Mouse (Mus musculus) NIH3T3 (cell line): ENCODE results near the gene Abca14.
"Not testable (repeated sequence)": the region's sequence is repeated elsewhere in the genome, so short reads cannot be mapped to it uniquely, and the experiment has no call there.

ENCODE experiments used
- DNase-seq: peaks from one replicate; pipeline ENCODE4 v3.0.0-alpha.2; 2012; ENCODE audit warnings: low read depth

Gene Abca14

DNA sequence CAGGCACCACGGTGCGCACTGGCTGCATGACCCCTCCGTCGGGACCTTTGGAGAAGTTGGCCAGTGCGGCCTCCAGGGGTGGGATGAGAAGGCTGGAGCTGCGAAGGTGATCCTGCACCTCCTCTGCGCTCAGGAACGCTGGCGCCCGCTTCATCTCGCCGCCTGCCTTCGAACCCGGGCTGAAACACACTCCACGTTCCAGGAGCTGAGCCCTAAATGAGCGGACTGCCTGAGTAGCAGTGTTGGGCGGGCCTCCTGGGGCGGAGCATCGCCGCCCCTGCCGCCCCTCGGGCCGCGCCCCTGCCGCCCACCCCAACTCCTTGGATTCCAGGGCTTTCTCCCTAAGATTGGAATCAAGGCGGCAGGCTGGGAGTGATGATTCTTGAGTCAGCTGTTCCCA, 2.0 kb upstream of the Abca14 start, which contains the start of gene Crym:
Gene Crym, minus strand, starts transcription at position 341 of the 400 bp plus-strand sequence.
- DNase-seq, result no peak

GRCm38 (mm10) chr7:120205989-120206388, 2.2 kb downstream of the Abca14 start:
- peak; percentile 14 for DNase-seq

DNA sequence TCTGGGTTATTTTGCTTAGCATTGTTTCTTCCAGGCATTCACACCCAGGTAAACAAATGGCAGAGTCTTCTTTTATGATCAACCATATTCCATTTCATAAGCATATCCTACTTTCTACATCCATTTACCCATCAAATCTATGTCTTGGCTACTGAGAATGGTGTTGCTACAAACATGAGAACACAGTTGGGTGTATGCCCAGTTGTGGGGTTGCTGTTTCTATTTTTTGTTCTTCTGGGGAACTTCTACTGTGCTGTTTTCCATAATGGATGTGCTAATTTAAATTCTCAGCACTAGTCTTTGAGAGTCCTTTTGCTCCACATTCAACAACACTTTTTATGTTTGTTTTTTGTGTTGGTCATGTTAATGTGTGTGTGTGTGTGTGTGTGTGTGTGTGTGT, 24.8 kb downstream of the Abca14 start:
- no peak for DNase-seq

- peak; percentile 10 for DNase-seq
These were observed 37.3 kb downstream of the Abca14 start for GRCm38 (mm10) chr7:120241092-120241491.

GRCm38 (mm10) chr7:120271135-120271991, 67.6 kb downstream of the Abca14 start:
- no peak for DNase-seq

DNA sequence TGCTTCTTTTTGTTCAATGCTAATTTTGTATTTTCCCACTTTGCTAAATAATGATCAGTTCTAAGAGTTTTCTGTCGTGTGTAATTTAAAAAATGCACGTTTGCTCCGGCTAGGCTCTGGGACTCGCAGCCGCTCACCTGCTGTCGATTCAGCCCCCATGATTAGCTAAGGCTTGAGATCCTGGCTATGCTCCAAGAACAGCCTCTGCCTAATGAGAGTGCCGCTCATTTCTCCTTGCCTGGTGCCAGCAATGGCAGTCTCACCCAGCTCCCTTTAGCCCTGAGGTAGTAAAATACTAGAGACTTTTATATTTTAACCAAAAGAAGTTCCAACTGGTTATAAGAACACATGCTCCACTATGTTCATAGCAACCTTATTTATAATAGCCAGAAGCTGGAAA, 68.3 kb downstream of the Abca14 start:
- no peak for DNase-seq

- DNase-seq, result no peak
These were observed 81.5 kb downstream of the Abca14 start for GRCm38 (mm10) chr7:120285286-120285685.

DNA sequence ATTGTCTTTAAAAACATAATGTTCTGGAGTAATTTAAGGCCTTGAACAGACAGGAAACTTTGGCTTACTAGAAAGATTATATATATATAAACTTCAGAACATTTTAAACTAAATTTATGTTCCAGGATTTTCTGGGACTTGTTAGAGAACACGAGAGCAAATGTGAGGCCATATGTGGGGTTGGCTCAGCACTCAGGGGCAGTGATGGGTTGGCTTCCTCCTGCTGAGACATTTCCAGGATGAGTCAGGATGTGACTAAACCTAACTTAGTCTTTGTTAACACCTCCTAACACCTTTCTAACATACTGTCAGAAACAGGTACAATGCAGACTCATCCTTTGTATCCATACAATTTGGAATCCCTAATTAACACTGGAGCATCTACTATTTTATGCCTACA, 112.3 kb downstream of the Abca14 start:
- no peak for DNase-seq

DNA sequence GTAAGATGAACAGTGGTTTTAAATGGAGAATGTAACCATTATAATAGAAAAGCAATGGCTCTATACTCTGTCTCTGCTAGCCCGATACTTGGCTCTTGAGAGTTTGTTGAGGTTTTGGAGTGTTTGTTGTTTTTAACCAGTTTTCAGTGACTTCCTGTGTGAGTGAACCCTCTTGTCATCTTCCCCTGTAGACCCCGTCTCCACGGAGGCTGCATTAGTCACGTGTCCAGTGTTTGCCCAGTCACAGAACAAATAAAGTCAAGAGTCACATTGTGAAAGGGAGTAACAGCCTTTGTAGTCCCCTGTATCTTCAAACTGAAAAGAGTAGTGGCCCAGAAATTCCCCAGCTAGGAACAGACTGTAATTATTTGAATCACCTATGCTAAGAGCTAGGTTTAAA, 119.2 kb downstream of the Abca14 start:
- no peak for DNase-seq

DNA sequence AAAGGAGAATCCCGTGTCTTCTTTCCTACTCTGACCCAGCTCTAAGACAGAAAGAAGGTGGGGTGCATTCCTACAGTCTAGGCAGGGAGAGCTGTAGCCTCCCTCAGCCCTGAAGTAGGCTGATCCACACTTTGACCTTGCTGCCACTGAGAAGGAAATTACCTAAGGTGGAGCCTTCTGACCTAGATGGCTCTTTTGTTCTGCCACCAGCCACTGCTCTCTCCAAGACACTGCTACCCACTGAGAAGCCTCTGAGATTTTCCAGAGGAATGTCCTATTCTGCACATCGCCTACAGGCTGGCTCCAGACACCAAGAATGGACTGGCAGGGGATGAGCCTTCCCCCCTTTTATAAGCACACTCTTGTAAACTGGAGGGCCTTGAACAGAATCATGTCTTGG, 122.2 kb downstream of the Abca14 start:
- not testable (repeated sequence) for DNase-seq

GRCm38 (mm10) chr7:120327220-120328073, 123.7 kb downstream of the Abca14 start:
- peak; percentile 1 for DNase-seq

DNA sequence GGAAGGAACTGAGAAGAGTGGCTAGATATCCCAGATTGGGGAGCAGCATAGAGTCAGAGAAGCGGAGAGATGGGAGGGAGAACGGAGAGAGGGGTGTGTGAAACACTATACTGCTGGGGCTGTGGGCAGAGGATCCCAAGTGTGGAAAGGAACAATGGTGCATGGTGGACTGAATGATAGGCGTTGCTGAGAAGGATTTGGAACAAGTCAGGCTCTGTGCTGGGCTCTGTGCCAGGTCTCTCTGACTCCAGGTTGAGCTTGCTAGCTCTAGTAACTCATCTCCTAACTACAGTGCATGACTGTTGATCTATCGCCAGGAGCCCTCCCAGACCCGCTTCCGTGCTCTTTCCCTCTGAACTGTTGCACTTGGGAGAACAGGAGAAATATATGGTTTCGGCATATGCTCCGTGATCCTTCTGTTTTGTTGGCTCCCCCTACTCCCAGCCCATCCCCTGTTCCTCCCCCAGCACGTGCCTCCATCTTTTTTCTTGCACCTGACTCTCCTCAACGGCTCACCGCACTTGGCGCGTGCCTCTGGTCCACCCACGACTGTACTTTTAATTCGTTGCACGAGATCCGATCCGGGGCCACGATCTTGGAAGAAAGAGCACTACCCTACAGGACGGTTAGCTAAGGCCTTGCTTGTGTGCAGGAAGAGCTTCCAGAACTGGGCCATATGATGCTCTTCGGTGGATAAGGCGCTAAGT, 124.5 kb downstream of the Abca14 start, which contains the start of gene Abca15:
Gene Abca15, plus strand, starts transcription at position 584 of the 707 bp plus-strand sequence.
- DNase-seq, result peak; percentile 5

DNA sequence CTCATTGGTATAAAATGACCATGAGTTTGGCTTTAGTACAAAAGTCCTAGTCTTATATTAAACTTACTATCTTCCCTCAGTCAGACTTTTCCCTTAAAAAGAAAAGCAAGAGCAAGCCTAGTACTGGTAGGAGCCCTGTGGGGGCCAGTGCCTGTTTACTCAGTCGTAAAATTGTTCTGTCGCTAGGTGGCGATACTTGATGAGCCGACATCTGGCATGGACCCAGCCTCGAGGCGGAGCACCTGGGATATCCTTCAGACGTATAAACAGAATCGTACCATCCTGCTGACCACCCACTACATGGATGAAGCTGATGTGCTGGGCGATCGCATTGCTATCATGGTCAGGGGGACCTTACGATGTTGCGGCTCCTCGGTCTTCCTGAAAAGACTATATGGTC, 157.4 kb downstream of the Abca14 start:
- no peak for DNase-seq
